Mouse (Mus musculus) forebrain, embryonic 12.5 days (tissue): Measurements from ENCODE around the gene Ddost. TPM values are rescaled to one million over a fixed set of nuclear protein-coding genes. Genes with fewer than 3 reads are reported as not detected.

Source experiments
- ATAC-seq: fragments of 200-750 bp; cut with Nextera tagmentation; 2 replicates; pipeline ENCODE4 v1.8.0; 2017; ENCODE audit warnings: moderate TSS enrichment; ENCODE audit not compliant: low FRiP score
- H3K27ac ChIP-seq: fragments of 300-500 bp; sonication (generic); 2 replicates; pipeline ENCODE4 v1.5.1; 2016; ENCODE audit warnings: mild to moderate bottlenecking
- H3K27me3 ChIP-seq: fragments of 300-500 bp; sonication (generic); 2 replicates; pipeline ENCODE4 v1.6.1; 2016; ENCODE audit warnings: mild to moderate bottlenecking
- H3K36me3 ChIP-seq: fragments of 300-500 bp; sonication (generic); replicated peaks from 2 replicates; pipeline ENCODE4 v1.6.1; 2016; ENCODE audit warnings: mild to moderate bottlenecking
- H3K4me1 ChIP-seq: fragments of 300-500 bp; sonication (generic); 2 replicates; pipeline ENCODE4 v1.6.1; 2016
- H3K4me2 ChIP-seq: fragments of 300-500 bp; sonication (generic); 2 replicates; pipeline ENCODE4 v1.6.1; 2016; ENCODE audit warnings: mild to moderate bottlenecking, moderate library complexity
- H3K4me3 ChIP-seq: fragments of 300-500 bp; sonication (generic); replicated peaks from 2 replicates; pipeline ENCODE4 v1.5.1; 2016; ENCODE audit warnings: mild to moderate bottlenecking
- H3K9ac ChIP-seq: fragments of 300-500 bp; sonication (generic); 2 replicates; pipeline ENCODE4 v1.6.1; 2016; ENCODE audit warnings: mild to moderate bottlenecking
- H3K9me3 ChIP-seq: fragments of 300-500 bp; sonication (generic); 2 replicates; pipeline ENCODE4 v1.6.1; 2016
- WGBS: fragments of 180-500 bp; shearing (Covaris S2); methylation state at CpG from one replicate; pipeline ENCODE4 v1.1.7; 2016; 5-methylcytosine and 5-hydroxymethylcytosine counted together
- polyA plus RNA-seq: library from polyadenylated mRNA; unstranded; fragments of >200 nt; fragmentation: Nextera tagmentation; extraction: Ambion mirVana; gene quantifications from 2 replicates; pipeline ENCODE4 v1.2.1, GENCODE M21; 2016

Gene Ddost
- polyA plus RNA-seq, result 193 and 209 TPM in 2 replicates

DNA sequence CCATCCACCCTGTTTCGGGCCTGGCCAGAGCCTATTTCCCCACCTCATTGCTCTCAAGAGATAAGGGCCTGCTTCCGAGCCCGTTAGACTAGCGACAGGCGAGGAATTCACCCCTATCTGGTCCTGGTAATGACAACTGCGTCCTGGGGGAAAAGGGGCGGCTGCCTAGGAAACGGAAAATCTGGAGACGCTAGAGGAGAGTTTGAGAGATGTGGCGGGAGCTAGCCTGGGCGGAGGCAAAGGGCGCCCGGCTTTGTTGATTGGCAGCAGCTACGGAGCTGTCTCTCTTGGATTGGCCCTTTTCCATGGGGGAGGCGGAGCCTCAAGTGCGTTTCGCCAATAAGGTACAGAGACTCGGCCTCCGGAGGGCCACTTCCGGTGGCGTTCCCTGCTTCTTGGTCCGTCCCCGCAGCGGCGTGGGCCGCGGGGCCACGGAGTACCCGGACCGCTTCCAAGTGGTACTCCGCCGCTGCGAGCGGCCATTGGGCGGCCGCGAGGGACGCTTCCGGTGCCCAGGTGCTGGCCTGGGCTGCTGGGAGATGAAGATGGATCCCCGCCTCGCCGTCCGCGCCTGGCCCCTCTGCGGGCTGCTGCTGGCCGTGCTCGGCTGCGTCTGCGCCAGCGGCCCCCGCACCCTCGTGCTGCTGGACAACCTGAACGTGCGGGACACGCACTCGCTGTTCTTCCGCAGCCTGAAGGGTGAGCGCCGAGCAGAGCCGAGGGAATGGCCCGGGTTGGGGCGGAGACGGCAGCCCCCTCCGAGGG, at the start of gene Ddost:
Gene Ddost, plus strand, starts transcription at position 391 of the 765 bp plus-strand sequence.
- H3K4me1 ChIP-seq, result peaks cover 30% of the 10 kb centered on the region
- H3K9ac ChIP-seq, result peak within 1 kb of the TSS; percentile 91
- H3K27me3 ChIP-seq, result no peaks in the 10 kb centered on the region
- peak within 1 kb of the TSS; percentile 93 for H3K4me2 ChIP-seq
- WGBS, result under 1% methylated on average over 64 of the region's 64 CpGs
- H3K4me3 ChIP-seq, result peak within 1 kb of the TSS; percentile 96
- ATAC-seq, result peak; percentile 97
- 0 out of 2 replicates have a peak, but pooled peaks cover 5% of the 10 kb centered on the region for H3K9me3 ChIP-seq
- peak within 1 kb of the TSS; percentile 84 for H3K27ac ChIP-seq
- peaks cover 30% of the 10 kb centered on the region for H3K36me3 ChIP-seq

DNA sequence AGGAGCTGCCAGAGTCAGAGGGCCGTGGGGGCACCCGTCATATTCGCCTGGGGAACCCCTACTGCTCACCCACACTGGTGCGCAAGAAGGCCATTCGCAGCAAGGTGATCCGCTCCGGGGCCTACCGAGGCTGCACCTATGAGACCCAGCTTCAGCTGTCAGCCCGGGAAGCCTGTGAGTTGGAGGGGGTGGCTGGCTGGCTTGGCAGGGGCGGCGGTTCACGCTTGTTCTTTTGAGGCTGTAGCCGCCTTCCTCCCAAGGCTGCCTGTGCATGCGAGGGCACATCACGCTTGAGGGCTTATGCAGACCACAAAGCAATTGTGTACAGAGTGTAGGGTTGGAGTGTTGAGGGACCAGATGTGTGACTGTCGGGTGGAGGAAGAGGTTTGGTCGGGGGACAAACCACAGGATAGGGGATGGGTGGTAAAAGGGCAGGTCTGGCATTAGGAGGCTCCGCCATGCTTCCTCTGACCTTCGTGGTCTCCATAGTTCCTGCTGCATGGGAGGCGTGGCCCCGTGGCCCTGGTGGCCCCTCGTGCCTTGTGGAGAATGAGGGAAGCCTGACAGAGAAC, 47.3 kb upstream of the Ddost start:
- Histone ChIP-seq H3K27ac (no peak overlapping the region), H3K9ac (no peak overlapping the region), H3K27me3 (peaks cover 84% of the 10 kb centered on the region), H3K4me1 (peaks cover 14% of the 10 kb centered on the region), H3K4me2 (no peak overlapping the region), H3K36me3 (no peaks in the 10 kb centered on the region), H3K9me3 (no peaks in the 10 kb centered on the region), H3K4me3 (no peak overlapping the region)
- no peak for ATAC-seq
- WGBS, result 86% methylated on average over 22 of the region's 22 CpGs

DNA sequence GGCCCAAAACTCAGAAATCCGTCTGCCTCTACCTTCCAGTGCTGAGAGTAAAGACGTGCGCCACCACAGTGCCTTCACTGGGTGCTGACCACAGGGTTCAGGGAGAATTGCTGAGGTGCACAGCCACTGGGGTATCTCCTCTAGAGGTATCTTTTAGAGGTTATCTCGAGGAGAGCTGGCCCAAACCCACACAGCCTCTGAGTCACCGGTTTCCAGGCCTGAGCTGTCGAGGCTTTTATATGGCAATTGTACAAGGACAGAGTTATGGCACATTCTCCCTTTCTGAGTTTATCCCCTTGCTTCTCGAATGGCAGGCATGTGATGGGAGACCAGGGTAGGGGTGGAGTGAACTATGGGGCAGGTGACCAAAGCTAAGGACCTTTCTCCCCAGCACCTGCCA, 45.9 kb upstream of the Ddost start:
- no peak for ATAC-seq
- H3K27me3 ChIP-seq, result peaks cover 82% of the 10 kb centered on the region
- WGBS, result 82% methylated on average over 7 of the region's 7 CpGs

DNA sequence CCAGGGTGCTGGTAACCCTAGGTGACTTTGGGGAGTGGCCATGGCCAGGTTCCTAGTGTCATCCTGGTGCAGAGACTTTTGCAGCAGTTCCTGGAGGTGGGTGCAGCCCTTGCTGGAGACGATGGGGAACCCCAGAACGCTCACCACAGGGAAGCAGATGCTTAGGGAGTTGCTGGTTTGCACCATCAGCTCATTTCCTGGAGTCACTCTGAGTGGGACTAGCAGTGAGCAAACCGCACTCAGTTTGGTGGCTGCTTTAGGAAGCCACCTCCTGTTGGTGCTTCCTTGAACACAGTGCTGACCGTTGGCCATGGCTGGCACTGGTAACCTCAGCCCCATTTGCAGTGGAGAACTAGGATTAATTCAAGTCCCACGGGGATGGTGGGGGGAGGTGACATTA, 45.0 kb upstream of the Ddost start:
- no peak overlapping the region for H3K4me3 ChIP-seq
- H3K9me3 ChIP-seq, result no peaks in the 10 kb centered on the region
- no peak overlapping the region for H3K4me2 ChIP-seq
- H3K27me3 ChIP-seq, result peaks cover 82% of the 10 kb centered on the region
- no peak overlapping the region for H3K27ac ChIP-seq
- 86% methylated on average over 5 of the region's 5 CpGs for WGBS
- peaks cover 14% of the 10 kb centered on the region for H3K4me1 ChIP-seq
- H3K36me3 ChIP-seq, result no peaks in the 10 kb centered on the region
- no peak overlapping the region for H3K9ac ChIP-seq
- no peak for ATAC-seq

More for the DNA sequence above, 45.9 kb upstream of the Ddost start:
- H3K36me3 ChIP-seq, result no peaks in the 10 kb centered on the region
- no peak overlapping the region for H3K27ac ChIP-seq
- H3K9ac ChIP-seq, result no peak overlapping the region
- H3K4me1 ChIP-seq, result peaks cover 14% of the 10 kb centered on the region
- no peak overlapping the region for H3K4me2 ChIP-seq
- H3K9me3 ChIP-seq, result no peaks in the 10 kb centered on the region
- H3K4me3 ChIP-seq, result no peak overlapping the region

DNA sequence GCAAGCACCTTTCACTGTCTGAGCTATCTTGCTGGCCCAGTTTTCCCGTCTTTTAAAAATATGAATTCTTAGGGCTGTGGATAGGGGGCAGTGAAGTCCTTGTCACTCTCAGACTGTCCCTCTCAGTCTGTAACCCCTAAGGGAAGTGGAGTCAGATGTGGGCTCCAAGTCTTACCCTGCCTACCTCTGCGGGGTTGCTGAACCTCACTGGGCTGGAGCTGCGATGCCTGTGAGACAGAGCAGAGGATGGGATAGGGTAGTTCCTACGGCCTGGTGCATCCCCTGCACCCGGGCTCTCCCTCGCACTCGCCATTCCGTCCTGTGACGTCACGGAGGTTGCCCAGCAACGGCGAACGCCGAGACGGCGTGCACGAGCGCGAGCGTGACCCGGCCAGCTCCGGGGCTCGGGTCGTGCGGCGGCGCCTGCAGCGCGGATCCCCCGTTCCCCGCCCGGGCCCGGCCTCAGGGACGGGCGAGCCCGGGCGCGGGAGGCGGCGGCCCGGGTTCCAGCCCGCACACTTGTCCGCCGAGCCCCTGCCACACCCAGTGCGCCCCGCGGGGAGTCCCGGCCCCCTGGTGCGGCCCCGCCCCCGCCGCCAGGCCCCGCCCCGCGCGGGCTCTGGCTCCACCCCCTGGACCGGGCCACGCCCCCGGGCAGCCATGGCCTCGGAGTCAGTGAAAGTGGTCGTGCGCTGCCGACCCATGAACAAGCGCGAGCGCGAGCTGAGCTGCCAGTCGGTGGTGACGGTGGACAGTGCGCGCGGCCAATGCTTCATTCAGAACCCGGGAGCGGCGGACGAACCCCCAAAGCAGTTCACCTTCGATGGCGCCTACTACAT, 42.5 kb upstream of the Ddost start:
- H3K27me3 ChIP-seq, result peaks cover 66% of the 10 kb centered on the region
- under 1% methylated on average over 78 of the region's 78 CpGs for WGBS
- H3K4me1 ChIP-seq, result peaks cover 14% of the 10 kb centered on the region
- H3K27ac ChIP-seq, result peak overlapping the region; percentile 31; the same call in 1 of the 2 replicates
- ATAC-seq, result peak; percentile 93
- peak overlapping the region; percentile 55 for H3K9ac ChIP-seq
- H3K36me3 ChIP-seq, result no peaks in the 10 kb centered on the region
- no peaks in the 10 kb centered on the region for H3K9me3 ChIP-seq
- H3K4me2 ChIP-seq, result peak overlapping the region; percentile 83
- H3K4me3 ChIP-seq, result peak overlapping the region; percentile 80

DNA sequence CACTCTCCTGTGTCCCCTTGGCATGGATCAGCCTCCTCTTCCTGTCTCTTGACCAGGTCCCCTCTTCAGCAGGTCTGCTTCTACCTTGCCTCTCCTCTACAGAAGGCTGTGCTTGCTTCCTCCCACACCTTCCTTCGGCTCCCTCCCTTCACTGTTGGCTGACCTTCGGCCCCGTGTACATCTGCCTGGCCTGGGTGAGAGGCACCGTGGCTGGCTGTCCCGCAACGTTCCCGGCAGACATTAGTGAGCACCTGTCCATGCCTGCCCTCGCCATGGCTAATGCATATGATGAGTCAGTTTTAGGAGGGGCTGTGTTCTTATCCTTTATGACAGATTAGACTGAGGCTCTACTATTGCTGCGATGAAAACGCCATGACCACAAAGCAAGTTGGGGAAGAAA, 36.7 kb upstream of the Ddost start:
- H3K9ac ChIP-seq, result no peak overlapping the region
- H3K9me3 ChIP-seq, result no peaks in the 10 kb centered on the region
- ATAC-seq, result no peak
- H3K27ac ChIP-seq, result no peak overlapping the region
- H3K4me2 ChIP-seq, result no peak overlapping the region
- no peaks in the 10 kb centered on the region for H3K36me3 ChIP-seq
- H3K4me1 ChIP-seq, result peaks cover 8% of the 10 kb centered on the region; the same call in 1 of the 2 replicates
- H3K4me3 ChIP-seq, result no peak overlapping the region
- WGBS, result 91% methylated on average over 10 of the region's 10 CpGs
- peaks cover 29% of the 10 kb centered on the region for H3K27me3 ChIP-seq

DNA sequence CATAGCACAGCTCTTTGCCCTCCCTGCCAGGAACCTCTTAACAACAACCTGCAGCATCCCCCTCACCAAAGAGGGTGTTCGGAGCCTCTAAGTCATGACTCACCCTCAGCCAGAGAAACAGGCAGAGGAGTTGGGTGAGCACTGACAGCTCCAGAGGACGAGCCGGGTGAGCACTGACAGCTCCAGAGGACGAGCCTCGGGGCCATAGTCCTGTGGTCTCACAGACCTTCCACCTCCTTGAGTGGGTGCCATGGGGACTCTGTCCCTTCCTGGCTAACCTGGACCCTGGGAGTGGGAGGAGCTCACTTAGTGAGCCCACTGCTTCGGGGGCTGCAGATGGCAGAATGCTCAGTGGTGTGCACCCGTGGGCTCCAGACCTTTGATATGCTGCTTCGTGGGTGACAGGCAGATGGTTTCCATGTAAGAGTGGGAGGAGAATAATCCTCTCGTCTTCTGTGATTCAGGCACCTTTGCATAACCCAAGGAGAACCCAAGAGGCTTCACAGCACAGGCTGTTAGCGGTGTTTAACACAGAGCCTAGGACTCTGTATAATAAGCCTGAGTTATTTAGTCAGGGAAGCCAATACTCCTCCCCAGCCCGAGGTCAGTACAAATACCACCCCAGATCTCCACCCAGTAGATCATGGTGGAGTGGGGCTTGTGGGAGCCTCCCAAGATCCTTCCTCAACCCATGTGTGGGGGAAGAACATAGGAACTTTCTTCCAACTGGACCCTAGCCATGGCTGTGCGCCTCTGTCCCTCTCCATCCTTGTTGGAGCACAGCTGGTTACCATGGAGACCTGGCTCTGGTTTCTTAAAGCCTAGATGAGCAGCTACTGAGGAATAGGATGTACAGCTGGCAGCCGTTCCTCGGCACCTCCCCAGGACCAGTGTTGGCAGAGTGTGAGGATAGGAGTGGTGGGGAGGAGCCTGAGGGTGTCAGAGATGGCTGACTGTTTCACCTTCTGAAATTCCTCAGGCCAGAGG, 32.2 kb upstream of the Ddost start:
- peaks cover 6% of the 10 kb centered on the region; the same call in 1 of the 2 replicates for H3K4me1 ChIP-seq
- no peak overlapping the region for H3K4me3 ChIP-seq
- WGBS, result 76% methylated on average over 14 of the region's 14 CpGs
- H3K4me2 ChIP-seq, result no peak overlapping the region
- H3K9me3 ChIP-seq, result no peaks in the 10 kb centered on the region
- H3K9ac ChIP-seq, result no peak overlapping the region
- no peak for ATAC-seq
- H3K27me3 ChIP-seq, result peaks cover 9% of the 10 kb centered on the region; the same call in 1 of the 2 replicates
- H3K27ac ChIP-seq, result no peak overlapping the region
- no peaks in the 10 kb centered on the region for H3K36me3 ChIP-seq

DNA sequence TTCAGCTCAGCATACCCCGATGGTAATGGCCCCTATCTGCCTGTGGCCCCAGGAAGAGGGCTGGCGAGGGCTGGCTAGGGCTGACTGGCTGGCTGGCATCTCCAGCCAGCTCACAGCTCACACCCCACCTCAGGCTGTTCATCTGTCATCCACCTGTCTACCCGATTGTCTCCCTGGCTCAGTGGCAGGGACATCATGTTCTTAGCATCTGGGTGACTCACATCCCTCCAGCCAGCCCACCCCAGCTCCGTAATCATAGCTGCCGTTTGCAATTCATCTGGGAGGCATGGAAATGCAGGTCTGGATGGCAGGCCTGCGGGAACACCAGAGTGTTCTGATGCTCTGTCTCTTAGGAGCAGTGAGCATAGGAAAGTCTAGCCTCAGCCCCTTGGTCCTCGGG, 26.2 kb upstream of the Ddost start:
- Histone ChIP-seq H3K36me3 (no peaks in the 10 kb centered on the region), H3K27ac (no peak overlapping the region), H3K4me1 (no peaks in the 10 kb centered on the region), H3K4me3 (no peak overlapping the region), H3K27me3 (peaks cover 4% of the 10 kb centered on the region; the same call in 1 of the 2 replicates), H3K9me3 (no peaks in the 10 kb centered on the region), H3K4me2 (no peak overlapping the region), H3K9ac (no peak overlapping the region)
- WGBS, result 81% methylated on average over 7 of the region's 7 CpGs
- no peak for ATAC-seq

DNA sequence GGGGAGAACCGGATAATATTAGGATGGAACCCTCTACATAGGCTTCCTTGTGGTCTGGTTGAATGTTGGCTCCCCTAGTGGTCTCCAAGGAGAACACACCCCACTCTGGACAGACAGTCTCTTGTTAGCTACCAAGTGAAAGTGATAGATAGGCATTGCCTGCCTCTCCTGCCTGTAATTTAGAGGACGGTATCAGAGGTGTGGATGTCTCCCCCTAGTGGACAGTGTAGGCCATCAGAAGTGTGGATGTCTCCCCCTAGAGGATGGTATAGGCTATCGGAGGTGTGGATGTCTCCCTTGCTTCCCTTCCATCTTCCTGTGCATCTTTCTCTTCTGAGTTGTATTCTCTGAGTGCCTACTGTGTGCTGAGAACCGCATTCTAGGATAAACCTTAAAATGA, 21.7 kb upstream of the Ddost start:
- H3K27ac ChIP-seq, result no peak overlapping the region
- no peaks in the 10 kb centered on the region for H3K9me3 ChIP-seq
- ATAC-seq, result 0 out of 2 replicates have a peak, but pooled peaks have one; percentile 44
- H3K4me2 ChIP-seq, result no peak overlapping the region
- H3K36me3 ChIP-seq, result no peaks in the 10 kb centered on the region
- H3K27me3 ChIP-seq, result peaks cover 16% of the 10 kb centered on the region; the same call in 1 of the 2 replicates
- WGBS, result 30% methylated on average over 4 of the region's 4 CpGs
- no peak overlapping the region for H3K9ac ChIP-seq
- peaks cover 4% of the 10 kb centered on the region; the same call in 1 of the 2 replicates for H3K4me1 ChIP-seq
- H3K4me3 ChIP-seq, result no peak overlapping the region

DNA sequence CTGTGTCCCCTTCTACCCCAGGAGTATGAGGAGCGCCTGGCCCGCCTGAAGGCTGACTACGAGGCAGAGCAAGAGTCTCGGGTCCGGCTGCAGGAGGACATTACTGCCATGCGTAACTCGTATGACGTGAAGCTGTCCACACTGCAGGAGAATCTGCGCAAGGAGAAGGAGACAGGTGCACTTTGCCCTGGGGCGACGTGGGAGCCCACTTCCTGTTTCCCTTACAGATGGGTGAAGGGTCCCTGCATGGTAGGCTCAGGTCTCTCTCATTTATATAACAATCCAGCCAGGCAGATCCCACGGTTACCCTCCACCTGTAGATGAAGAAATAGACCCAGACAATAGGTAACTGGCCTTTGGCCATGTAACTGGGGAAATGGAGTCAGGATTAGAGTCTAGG, 18.1 kb upstream of the Ddost start:
- WGBS, result 89% methylated on average over 12 of the region's 12 CpGs
- no peak overlapping the region for H3K4me3 ChIP-seq
- H3K4me1 ChIP-seq, result peaks cover 4% of the 10 kb centered on the region; the same call in 1 of the 2 replicates
- no peaks in the 10 kb centered on the region for H3K36me3 ChIP-seq
- H3K27me3 ChIP-seq, result peaks cover 19% of the 10 kb centered on the region; the same call in 1 of the 2 replicates
- no peak overlapping the region for H3K9ac ChIP-seq
- ATAC-seq, result no peak
- H3K27ac ChIP-seq, result no peak overlapping the region
- H3K9me3 ChIP-seq, result no peaks in the 10 kb centered on the region
- no peak overlapping the region for H3K4me2 ChIP-seq

DNA sequence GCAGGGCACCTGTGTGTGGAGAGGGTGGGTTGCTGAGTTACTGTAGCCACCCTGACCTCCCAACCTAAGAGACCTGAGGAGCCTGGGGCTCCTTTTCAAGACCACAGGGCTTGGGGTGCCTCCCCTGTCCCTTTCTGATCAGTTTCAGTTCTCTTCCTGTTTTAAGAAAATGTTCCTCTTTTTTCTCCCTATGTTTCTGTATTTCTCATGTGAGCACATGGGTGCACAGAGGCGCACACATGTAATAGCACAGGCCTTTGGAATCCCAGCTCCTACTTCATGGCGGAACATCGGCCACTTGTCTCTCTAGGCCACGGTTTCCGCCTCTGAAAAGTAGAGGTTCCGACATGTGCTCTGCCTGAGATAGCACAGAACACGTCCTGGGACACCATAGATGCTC, 15.8 kb upstream of the Ddost start:
- H3K27ac ChIP-seq, result no peak overlapping the region
- peaks cover 4% of the 10 kb centered on the region; the same call in 1 of the 2 replicates for H3K4me1 ChIP-seq
- H3K4me2 ChIP-seq, result no peak overlapping the region
- peaks cover 19% of the 10 kb centered on the region; the same call in 1 of the 2 replicates for H3K27me3 ChIP-seq
- no peak overlapping the region for H3K4me3 ChIP-seq
- no peak for ATAC-seq
- WGBS, result 82% methylated on average over 7 of the region's 7 CpGs
- H3K9ac ChIP-seq, result no peak overlapping the region
- no peaks in the 10 kb centered on the region for H3K9me3 ChIP-seq
- H3K36me3 ChIP-seq, result no peaks in the 10 kb centered on the region
